Mouse (Mus musculus) neural tube, embryonic 12.5 days (tissue): Measurements from ENCODE around the gene Nsmce4a. TPM values are rescaled to one million over a fixed set of nuclear protein-coding genes. Genes with fewer than 3 reads are reported as not detected.

ENCODE experiments used
- ATAC-seq: fragments of 200-750 bp; cut with Nextera tagmentation; 2 replicates; pipeline ENCODE4 v1.8.0; 2017; ENCODE audit warnings: low read depth, mild to moderate bottlenecking, moderate TSS enrichment, moderate library complexity; ENCODE audit not compliant: low FRiP score
- H3K27ac ChIP-seq: fragments of 300-500 bp; sonication (generic); 2 replicates; pipeline ENCODE4 v1.5.1; 2016
- H3K27me3 ChIP-seq: fragments of 300-500 bp; sonication (generic); replicated peaks from 2 replicates; pipeline ENCODE4 v1.6.1; 2016; ENCODE audit warnings: mild to moderate bottlenecking
- H3K36me3 ChIP-seq: fragments of 300-500 bp; sonication (generic); 2 replicates; pipeline ENCODE4 v1.6.1; 2016; ENCODE audit warnings: mild to moderate bottlenecking
- H3K4me1 ChIP-seq: fragments of 300-500 bp; sonication (generic); 2 replicates; pipeline ENCODE4 v1.6.1; 2016
- H3K4me2 ChIP-seq: fragments of 300-500 bp; sonication (generic); replicated peaks from 2 replicates; pipeline ENCODE4 v1.6.1; 2016; ENCODE audit warnings: mild to moderate bottlenecking
- H3K4me3 ChIP-seq: fragments of 300-500 bp; sonication (generic); 2 replicates; pipeline ENCODE4 v1.5.1; 2016
- H3K9ac ChIP-seq: fragments of 300-500 bp; sonication (generic); 2 replicates; pipeline ENCODE4 v1.6.1; 2016; ENCODE audit warnings: mild to moderate bottlenecking
- H3K9me3 ChIP-seq: fragments of 300-500 bp; sonication (generic); 2 replicates; pipeline ENCODE4 v1.6.1; 2016; ENCODE audit warnings: mild to moderate bottlenecking
- WGBS: fragments of 180-500 bp; shearing (Covaris S2); methylation state at CpG from one replicate; pipeline ENCODE4 v1.1.7; 2016; 5-methylcytosine and 5-hydroxymethylcytosine counted together
- polyA plus RNA-seq: library from polyadenylated mRNA; unstranded; fragments of >200 nt; fragmentation: Nextera tagmentation; extraction: Ambion mirVana; gene quantifications from 2 replicates; pipeline ENCODE4 v1.2.1, GENCODE M21; 2016

The Nsmce4a gene
- polyA plus RNA-seq = 138 and 143 TPM in 2 replicates

- WGBS = 70% methylated on average over 11 of the region's 11 CpGs
- no peaks in the 10 kb centered on the region for H3K9me3 ChIP-seq
- H3K27me3 ChIP-seq = no peaks in the 10 kb centered on the region
- ATAC-seq = no peak
- no peak within 1 kb of the TSS for H3K27ac ChIP-seq
- H3K4me2 ChIP-seq = no peak within 1 kb of the TSS
- peaks cover 5% of the 10 kb centered on the region for H3K4me1 ChIP-seq
- H3K4me3 ChIP-seq = no peak within 1 kb of the TSS
- H3K9ac ChIP-seq = no peak within 1 kb of the TSS
- no peaks in the 10 kb centered on the region for H3K36me3 ChIP-seq
These were observed at the start of gene Nsmce4a for GRCm38 (mm10) chr7:130572821-130573220. Gene Nsmce4a (minus strand): TSS chr7:130573118.

GRCm38 (mm10) chr7:130622359-130622758 lies 49.4 kb upstream of the Nsmce4a start:
- no peaks in the 10 kb centered on the region for H3K9me3 ChIP-seq
- WGBS = 81% methylated on average over 4 of the region's 4 CpGs
- H3K4me1 ChIP-seq = no peaks in the 10 kb centered on the region; the same call in 1 of the 2 replicates
- no peaks in the 10 kb centered on the region for H3K36me3 ChIP-seq
- H3K27ac ChIP-seq = no peak overlapping the region
- no peak overlapping the region for H3K4me2 ChIP-seq
- H3K4me3 ChIP-seq = no peak overlapping the region
- H3K9ac ChIP-seq = no peak overlapping the region
- no peak for ATAC-seq
- no peaks in the 10 kb centered on the region for H3K27me3 ChIP-seq

GRCm38 (mm10) chr7:130621953-130622352 lies 49.0 kb upstream of the Nsmce4a start:
- no peak overlapping the region for H3K9ac ChIP-seq
- H3K9me3 ChIP-seq = no peaks in the 10 kb centered on the region
- no peak overlapping the region for H3K4me2 ChIP-seq
- H3K27ac ChIP-seq = no peak overlapping the region
- 59% methylated on average over 3 of the region's 3 CpGs for WGBS
- H3K4me1 ChIP-seq = no peaks in the 10 kb centered on the region; the same call in 1 of the 2 replicates
- H3K36me3 ChIP-seq = no peaks in the 10 kb centered on the region
- no peak for ATAC-seq
- no peaks in the 10 kb centered on the region for H3K27me3 ChIP-seq
- H3K4me3 ChIP-seq = no peak overlapping the region

- Histone ChIP-seq H3K9me3 (no peaks in the 10 kb centered on the region), H3K4me3 (no peak overlapping the region), H3K27ac (no peak overlapping the region), H3K27me3 (no peaks in the 10 kb centered on the region), H3K9ac (no peak overlapping the region), H3K36me3 (no peaks in the 10 kb centered on the region), H3K4me1 (no peaks in the 10 kb centered on the region; the same call in 1 of the 2 replicates), H3K4me2 (no peak overlapping the region)
- ATAC-seq = no peak
- 91% methylated on average over 2 of the region's 2 CpGs for WGBS
These were observed 48.1 kb upstream of the Nsmce4a start for GRCm38 (mm10) chr7:130621068-130621467.

- Histone ChIP-seq H3K4me1 (no peaks in the 10 kb centered on the region; the same call in 1 of the 2 replicates), H3K27me3 (no peaks in the 10 kb centered on the region), H3K4me3 (no peak overlapping the region), H3K27ac (no peak overlapping the region), H3K9ac (no peak overlapping the region), H3K36me3 (no peaks in the 10 kb centered on the region), H3K4me2 (no peak overlapping the region), H3K9me3 (no peaks in the 10 kb centered on the region)
- ATAC-seq = no peak
- 95% methylated on average over 3 of the region's 3 CpGs for WGBS
These were observed 44.7 kb upstream of the Nsmce4a start for GRCm38 (mm10) chr7:130617591-130617990.

- Histone ChIP-seq H3K4me3 (no peak overlapping the region), H3K4me2 (no peak overlapping the region), H3K9me3 (no peaks in the 10 kb centered on the region), H3K36me3 (no peaks in the 10 kb centered on the region), H3K4me1 (no peaks in the 10 kb centered on the region; the same call in 1 of the 2 replicates), H3K27me3 (no peaks in the 10 kb centered on the region), H3K9ac (no peak overlapping the region), H3K27ac (no peak overlapping the region)
- 35% methylated on average over 4 of the region's 4 CpGs for WGBS
- ATAC-seq = no peak
These were observed 41.1 kb upstream of the Nsmce4a start for GRCm38 (mm10) chr7:130613973-130614372.

GRCm38 (mm10) chr7:130606958-130607357 lies 34.0 kb upstream of the Nsmce4a start:
- Histone ChIP-seq H3K9me3 (no peaks in the 10 kb centered on the region), H3K36me3 (no peaks in the 10 kb centered on the region), H3K27ac (no peak overlapping the region), H3K4me3 (no peak overlapping the region), H3K9ac (no peak overlapping the region), H3K4me2 (no peak overlapping the region), H3K4me1 (no peaks in the 10 kb centered on the region), H3K27me3 (no peaks in the 10 kb centered on the region)
- no peak for ATAC-seq
- WGBS = 62% methylated on average over 4 of the region's 4 CpGs

- Histone ChIP-seq H3K4me2 (no peak overlapping the region), H3K9me3 (no peaks in the 10 kb centered on the region), H3K27ac (no peak overlapping the region), H3K9ac (no peak overlapping the region), H3K36me3 (no peaks in the 10 kb centered on the region), H3K4me1 (no peaks in the 10 kb centered on the region), H3K4me3 (no peak overlapping the region), H3K27me3 (no peaks in the 10 kb centered on the region)
- 26% methylated on average over 6 of the region's 6 CpGs for WGBS
- ATAC-seq = no peak
These were observed 32.2 kb upstream of the Nsmce4a start for GRCm38 (mm10) chr7:130605111-130605510.

- no peak overlapping the region for H3K4me2 ChIP-seq
- H3K4me3 ChIP-seq = no peak overlapping the region
- no peak overlapping the region for H3K9ac ChIP-seq
- ATAC-seq = no peak
- H3K27ac ChIP-seq = no peak overlapping the region
- no peaks in the 10 kb centered on the region for H3K27me3 ChIP-seq
- H3K36me3 ChIP-seq = no peaks in the 10 kb centered on the region
- no peaks in the 10 kb centered on the region for H3K4me1 ChIP-seq
- H3K9me3 ChIP-seq = no peaks in the 10 kb centered on the region
- WGBS = 79% methylated on average over 2 of the region's 2 CpGs
These were observed 31.5 kb upstream of the Nsmce4a start for GRCm38 (mm10) chr7:130604390-130604789.

GRCm38 (mm10) chr7:130603556-130603955 lies 30.6 kb upstream of the Nsmce4a start:
- H3K36me3 ChIP-seq = no peaks in the 10 kb centered on the region
- no peak overlapping the region for H3K9ac ChIP-seq
- no peaks in the 10 kb centered on the region for H3K27me3 ChIP-seq
- H3K4me3 ChIP-seq = no peak overlapping the region
- no peak for ATAC-seq
- H3K27ac ChIP-seq = no peak overlapping the region
- H3K4me1 ChIP-seq = no peaks in the 10 kb centered on the region
- 91% methylated on average over 5 of the region's 5 CpGs for WGBS
- H3K4me2 ChIP-seq = no peak overlapping the region
- no peaks in the 10 kb centered on the region for H3K9me3 ChIP-seq

GRCm38 (mm10) chr7:130602804-130603203 lies 29.9 kb upstream of the Nsmce4a start:
- Histone ChIP-seq H3K4me1 (no peaks in the 10 kb centered on the region), H3K27ac (no peak overlapping the region), H3K4me2 (no peak overlapping the region), H3K27me3 (no peaks in the 10 kb centered on the region), H3K36me3 (no peaks in the 10 kb centered on the region), H3K4me3 (no peak overlapping the region), H3K9me3 (no peaks in the 10 kb centered on the region), H3K9ac (no peak overlapping the region)
- no peak for ATAC-seq
- WGBS = 95% methylated on average over 1 of the region's 1 CpGs

GRCm38 (mm10) chr7:130600546-130600945 lies 27.6 kb upstream of the Nsmce4a start:
- no peaks in the 10 kb centered on the region for H3K4me1 ChIP-seq
- ATAC-seq = no peak
- no peaks in the 10 kb centered on the region for H3K27me3 ChIP-seq
- 74% methylated on average over 2 of the region's 2 CpGs for WGBS
- H3K36me3 ChIP-seq = no peaks in the 10 kb centered on the region
- H3K9me3 ChIP-seq = no peaks in the 10 kb centered on the region
- no peak overlapping the region for H3K4me2 ChIP-seq
- H3K4me3 ChIP-seq = no peak overlapping the region
- H3K9ac ChIP-seq = no peak overlapping the region
- H3K27ac ChIP-seq = no peak overlapping the region

- no peaks in the 10 kb centered on the region for H3K36me3 ChIP-seq
- no peaks in the 10 kb centered on the region for H3K27me3 ChIP-seq
- H3K27ac ChIP-seq = no peak overlapping the region
- H3K4me2 ChIP-seq = no peak overlapping the region
- WGBS = 90% methylated on average over 3 of the region's 3 CpGs
- H3K9ac ChIP-seq = no peak overlapping the region
- ATAC-seq = no peak
- H3K4me3 ChIP-seq = no peak overlapping the region
- H3K9me3 ChIP-seq = no peaks in the 10 kb centered on the region
- H3K4me1 ChIP-seq = no peaks in the 10 kb centered on the region
These were observed 27.2 kb upstream of the Nsmce4a start for GRCm38 (mm10) chr7:130600074-130600473.
